ENCODE assay signal across 9 mouse cellular contexts in genomic region chr11:79307560-79308200, GRCm38 (mm10). TPM values are rescaled to one million over a fixed set of nuclear protein-coding genes. Genes with fewer than 3 reads are reported as not detected.
A peak's percentile ranks its signal among the peaks of the same experiment; 100 is the strongest.
DNase-seq lines count a peak whose midpoint lies in the region; ATAC-seq and TF ChIP-seq lines count a peak whose summit lies in the region.
"Had no signal": no experiment of that assay in that cellular context is flagged by ENCODE, and none has a peak within 500 bp of the region (broad histone marks: within the 10 kb centered on the region; RNA-seq: fewer than 3 reads in every experiment).

No protein-coding gene starts in this region.

- 39% methylated on average over 9 of the region's 9 CpGs for WGBS in lung, embryonic 14.5 days
- 47% methylated on average over 9 of the region's 9 CpGs for WGBS in embryonic facial prominence, embryonic 10.5 days
- WGBS in hindbrain, embryonic 12.5 days, result 37% methylated on average over 9 of the region's 9 CpGs

- no peak overlapping the region for H3K9ac ChIP-seq in lung, embryonic 14.5 days
- H3K9ac ChIP-seq in hindbrain, embryonic 12.5 days, result no peak overlapping the region

- H3ac ChIP-seq in myocyte (ENCODE audit: control insufficient read depth, insufficient read length), result no peak overlapping the region

- peak; percentile 45 for DNase-seq in lung, embryonic 14.5 days
- no peak for DNase-seq in lung, postnatal 14 days
- DNase-seq in embryonic facial prominence, embryonic 10.5 days (ENCODE audit: low spot score), result no peak
- no peak for DNase-seq in urinary bladder, postnatal 10 days (ENCODE audit: low spot score)
- no peak for DNase-seq in T-cell, adult 2 months (ENCODE audit: low spot score)
- DNase-seq in left cerebral cortex, postnatal 4 days, result no peak

- H3K79me2 ChIP-seq in myocyte (ENCODE audit: control insufficient read depth, insufficient read depth), result no peaks in the 10 kb centered on the region

- intact Hi-C loops in left cerebral cortex, postnatal 4 days (cut with DNase I), result no loop called here

- H3K4me1 ChIP-seq in lung, embryonic 14.5 days (ENCODE audit: insufficient read depth), result peaks cover 15% of the 10 kb centered on the region
- H3K4me1 ChIP-seq in embryonic facial prominence, embryonic 10.5 days, result peaks cover 28% of the 10 kb centered on the region
- peaks cover 23% of the 10 kb centered on the region for H3K4me1 ChIP-seq in hindbrain, embryonic 12.5 days

- H3K27ac ChIP-seq in lung, embryonic 14.5 days (ENCODE audit: low read depth), result peak overlapping the region; percentile 92
- peak overlapping the region; percentile 82 for H3K27ac ChIP-seq in embryonic facial prominence, embryonic 10.5 days (replicated peaks)
- H3K27ac ChIP-seq in hindbrain, embryonic 12.5 days, result peak overlapping the region; percentile 79

- no peak for TF ChIP-seq POLR2A in myocyte (IDR thresholded peaks at IDR 0.05; ENCODE audit: insufficient read length, low read depth)

- TF ChIP-seq CTCF in lung, embryonic 14.5 days (IDR thresholded peaks at IDR 0.05; ENCODE audit: low read depth), result no peak

- no peaks in the 10 kb centered on the region for H3K27me3 ChIP-seq in lung, embryonic 14.5 days (ENCODE audit: insufficient read depth, low read length)
- H3K27me3 ChIP-seq in embryonic facial prominence, embryonic 10.5 days (replicated peaks; ENCODE audit: low read depth, poor library complexity, severe bottlenecking), result no peaks in the 10 kb centered on the region
- H3K27me3 ChIP-seq in hindbrain, embryonic 12.5 days, result no peaks in the 10 kb centered on the region
- H3K27me3 ChIP-seq in myocyte (ENCODE audit: control insufficient read depth, insufficient read depth, insufficient read length), result no peaks in the 10 kb centered on the region

- no peak overlapping the region for H3K4me3 ChIP-seq in lung, embryonic 14.5 days (ENCODE audit: low read depth, low read length)
- no peak overlapping the region for H3K4me3 ChIP-seq in embryonic facial prominence, embryonic 10.5 days
- no peak overlapping the region for H3K4me3 ChIP-seq in hindbrain, embryonic 12.5 days
- H3K4me3 ChIP-seq in myocyte, result no peak overlapping the region

- H3K36me3 ChIP-seq in lung, embryonic 14.5 days (ENCODE audit: insufficient read depth), result no peaks in the 10 kb centered on the region
- H3K36me3 ChIP-seq in embryonic facial prominence, embryonic 10.5 days (replicated peaks), result no peaks in the 10 kb centered on the region
- no peaks in the 10 kb centered on the region for H3K36me3 ChIP-seq in hindbrain, embryonic 12.5 days
- no peaks in the 10 kb centered on the region for H3K36me3 ChIP-seq in myocyte (ENCODE audit: control insufficient read depth, insufficient read depth)

- H3K4me2 ChIP-seq in lung, embryonic 14.5 days, result peak overlapping the region; percentile 8; the same call in 1 of the 2 replicates
- no peak overlapping the region for H3K4me2 ChIP-seq in hindbrain, embryonic 12.5 days (replicated peaks)
- H3K4me2 ChIP-seq in myocyte (ENCODE audit: low read depth), result peak overlapping the region; percentile 79

- no peak for ATAC-seq in lung, embryonic 14.5 days (ENCODE audit: insufficient read depth)
- ATAC-seq in hindbrain, embryonic 12.5 days (ENCODE audit: low FRiP score), result no peak

- H3K9me3 ChIP-seq in lung, embryonic 14.5 days (ENCODE audit: low read depth, low read length), result no peaks in the 10 kb centered on the region
- H3K9me3 ChIP-seq in embryonic facial prominence, embryonic 10.5 days, result no peaks in the 10 kb centered on the region
- no peaks in the 10 kb centered on the region for H3K9me3 ChIP-seq in hindbrain, embryonic 12.5 days (replicated peaks)

TF ChIP-seq in myocyte, 11 proteins besides CTCF, POLR2A, EP300 and RAD21:
- TF ChIP-seq TCF3 (IDR thresholded peaks at IDR 0.05; ENCODE audit: insufficient read length, low read depth) (no peak), CEBPB (IDR thresholded peaks at IDR 0.05; ENCODE audit: insufficient read depth, poor library complexity, severe bottlenecking) (no peak), MYOD1 (IDR thresholded peaks at IDR 0.05; ENCODE audit: control insufficient read depth in 1 of 3, insufficient read length in 2 of 3, low read depth in 2 of 3) (no peak), POLR2AphosphoS2 (IDR thresholded peaks at IDR 0.05; ENCODE audit: insufficient read length, low read depth) (no peak)

RNA-seq across cellular contexts. Expression of gene Gm9964, which starts 11.0 kb away (rescaled TPM):
- polyA plus RNA-seq in lung, embryonic 14.5 days (2014; fragmentation: Nextera tagmentation; extraction: Ambion mirVana), result not detected in 2 replicates
- polyA plus RNA-seq in embryonic facial prominence, embryonic 10.5 days (2016; fragmentation: Nextera tagmentation; extraction: Ambion mirVana), result not detected in 2 replicates
- polyA plus RNA-seq in hindbrain, embryonic 12.5 days (2016; fragmentation: Nextera tagmentation; extraction: Ambion mirVana), result not detected in 2 replicates
- polyA plus RNA-seq in myocyte (2012; fragmentation: generic; extraction: Trizol), result not detected
- total RNA-seq in left cerebral cortex, postnatal 4 days (2021), result under 1 TPM in 1 of 2 experiments, not detected in 1; 0.52 TPM
- total RNA-seq: megakaryocyte progenitor cell, adult 5-6 weeks had no signal

RNA-seq across cellular contexts. Expression of gene Nf1, which starts 31.8 kb away (rescaled TPM):
- polyA plus RNA-seq in lung, embryonic 14.5 days (2014; fragmentation: Nextera tagmentation; extraction: Ambion mirVana), result 10.2 and 12.6 TPM in 2 replicates
- polyA plus RNA-seq in embryonic facial prominence, embryonic 10.5 days (2016; fragmentation: Nextera tagmentation; extraction: Ambion mirVana), result 6.5 and 7.7 TPM in 2 replicates
- 8.9 and 9.5 TPM in 2 replicates for polyA plus RNA-seq in hindbrain, embryonic 12.5 days (2016; fragmentation: Nextera tagmentation; extraction: Ambion mirVana)
- polyA plus RNA-seq in myocyte (2012; fragmentation: generic; extraction: Trizol), result 8.2 TPM
- total RNA-seq in left cerebral cortex, postnatal 4 days (2021), result 100 to 1,000 TPM; 102 to 107 TPM

RNA-seq across cellular contexts. Expression of gene Wsb1, which starts 53.2 kb away (rescaled TPM):
- 266 and 274 TPM in 2 replicates for polyA plus RNA-seq in lung, embryonic 14.5 days (2014; fragmentation: Nextera tagmentation; extraction: Ambion mirVana)
- polyA plus RNA-seq in embryonic facial prominence, embryonic 10.5 days (2016; fragmentation: Nextera tagmentation; extraction: Ambion mirVana), result 270 and 301 TPM in 2 replicates
- polyA plus RNA-seq in hindbrain, embryonic 12.5 days (2016; fragmentation: Nextera tagmentation; extraction: Ambion mirVana), result 552 and 643 TPM in 2 replicates
- polyA plus RNA-seq in myocyte (2012; fragmentation: generic; extraction: Trizol), result 35.1 TPM
- total RNA-seq in left cerebral cortex, postnatal 4 days (2021), result 100 to 1,000 TPM; 154 to 166 TPM
